Mouse (Mus musculus): Measurements from ENCODE around the gene Tbc1d19.

The Tbc1d19 gene

GRCm38 (mm10) chr5:53809115-53809991 lies at the start of gene Tbc1d19:
Gene Tbc1d19, plus strand, starts transcription at chr5:53809606.
- peak; percentile 98 for DNase-seq

- DNase-seq: no peak
Measured at GRCm38 (mm10) chr5:53759912-53760311, 49.5 kb upstream of the Tbc1d19 start.

- no peak for DNase-seq
Measured at GRCm38 (mm10) chr5:53760914-53761313, 48.5 kb upstream of the Tbc1d19 start.

DNA sequence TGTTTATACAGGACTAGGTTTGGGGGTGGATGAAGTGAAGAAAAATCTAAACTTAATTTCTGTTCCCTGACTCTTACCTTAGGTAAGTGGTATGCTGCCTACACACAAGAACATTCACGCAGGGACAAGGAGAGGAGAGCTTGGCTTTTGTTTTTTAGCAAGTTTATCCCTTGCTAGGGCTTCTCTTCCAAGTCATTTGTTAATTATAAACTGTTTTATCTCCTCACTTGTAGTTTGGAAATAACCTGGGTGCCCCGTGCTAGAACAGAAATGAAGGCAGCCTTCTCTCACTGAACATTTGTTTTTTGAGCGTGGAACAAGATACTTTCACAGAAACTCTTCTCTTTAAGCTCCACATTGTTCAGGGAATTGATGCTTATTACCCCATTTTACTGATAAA lies 48.1 kb upstream of the Tbc1d19 start:
- DNase-seq: no peak

- peak; percentile 87 for DNase-seq
Measured at GRCm38 (mm10) chr5:53784818-53785520, 24.4 kb upstream of the Tbc1d19 start.

DNA sequence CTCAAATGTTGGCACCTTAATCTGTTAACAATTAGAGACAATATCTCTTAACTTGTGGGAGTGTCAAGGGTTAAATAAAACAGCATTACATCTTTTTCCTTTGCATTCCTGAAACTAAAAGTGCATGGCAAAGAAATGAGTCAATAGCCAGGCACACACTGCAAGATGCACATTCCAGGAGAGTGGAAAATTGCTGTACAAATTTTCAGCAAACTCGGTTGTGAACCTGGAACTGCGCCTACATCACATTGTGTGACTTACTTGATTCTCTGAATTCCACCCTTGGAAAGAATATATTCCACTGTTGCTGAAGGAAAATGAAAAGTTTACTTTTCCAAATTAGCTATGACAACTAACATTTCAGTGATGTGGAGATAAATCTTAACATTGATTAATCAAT lies 8.0 kb upstream of the Tbc1d19 start:
- no peak for DNase-seq

DNA sequence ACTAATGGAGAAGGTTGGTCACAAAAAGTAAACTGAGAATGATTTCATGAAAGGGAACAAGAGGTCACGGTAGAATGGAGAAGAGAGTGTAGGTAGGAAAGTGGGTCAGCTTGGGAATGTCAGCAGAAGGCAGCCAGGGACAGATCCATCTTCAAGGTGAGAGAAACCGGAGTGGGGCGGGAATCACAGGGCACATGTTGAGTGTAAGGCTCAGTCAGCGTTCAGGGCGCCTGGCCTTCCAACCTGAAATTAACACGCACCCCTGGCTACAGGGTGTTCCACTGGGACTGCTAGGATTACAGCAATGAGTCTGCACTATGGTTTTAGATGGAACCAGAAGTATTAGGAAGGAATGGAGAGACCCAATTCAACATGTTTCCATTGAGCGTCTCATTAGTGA lies 10.3 kb downstream of the Tbc1d19 start:
- DNase-seq: no peak

DNA sequence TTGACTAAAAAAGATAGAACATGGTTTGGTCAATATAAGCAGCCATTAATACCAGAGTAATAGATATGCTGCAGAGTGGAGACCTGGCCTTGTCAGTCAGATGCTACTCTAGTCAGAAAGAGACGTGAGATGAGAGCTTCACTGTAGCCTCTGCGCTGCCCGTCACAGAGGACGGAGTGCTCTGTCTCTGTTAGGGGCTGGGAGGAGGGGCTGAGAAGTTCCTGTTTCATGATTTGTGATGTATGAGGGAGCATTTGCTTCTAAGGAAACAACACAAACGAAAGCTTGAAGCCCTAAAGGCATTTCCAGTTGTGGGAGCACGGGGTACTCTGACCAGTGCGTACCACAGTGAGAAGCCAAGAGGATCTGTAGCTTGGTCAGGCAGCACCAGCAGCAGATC lies 16.5 kb downstream of the Tbc1d19 start:
- DNase-seq: peak; percentile 43

DNA sequence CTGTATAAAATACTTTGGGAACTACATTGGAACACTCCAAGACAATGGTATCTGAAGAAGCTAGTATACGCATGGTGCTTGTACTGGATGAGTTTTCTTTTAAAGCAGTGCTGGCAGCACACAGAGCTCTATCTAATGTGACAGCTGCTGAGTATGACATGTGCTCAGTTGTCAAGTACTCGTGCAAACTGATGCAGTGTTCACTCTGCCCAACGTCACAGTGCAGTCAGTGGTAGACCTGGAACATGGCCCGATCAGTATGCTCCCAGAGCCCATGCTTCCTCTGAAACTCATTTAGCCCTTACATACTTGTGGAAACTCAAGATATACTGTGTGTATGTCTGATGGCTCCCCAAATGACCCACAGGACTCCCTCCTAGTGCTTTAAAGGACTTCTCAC lies 25.1 kb downstream of the Tbc1d19 start:
- DNase-seq: peak; percentile 58

GRCm38 (mm10) chr5:53841256-53841655 lies 31.9 kb downstream of the Tbc1d19 start:
- DNase-seq: peak; percentile 61

- peak; percentile 64 for DNase-seq
Measured at GRCm38 (mm10) chr5:53848294-53848942, 39.0 kb downstream of the Tbc1d19 start.

GRCm38 (mm10) chr5:53852574-53852973 lies 43.2 kb downstream of the Tbc1d19 start:
- no peak for DNase-seq

GRCm38 (mm10) chr5:53854561-53854960 lies 45.2 kb downstream of the Tbc1d19 start:
- peak; percentile 24 for DNase-seq

DNA sequence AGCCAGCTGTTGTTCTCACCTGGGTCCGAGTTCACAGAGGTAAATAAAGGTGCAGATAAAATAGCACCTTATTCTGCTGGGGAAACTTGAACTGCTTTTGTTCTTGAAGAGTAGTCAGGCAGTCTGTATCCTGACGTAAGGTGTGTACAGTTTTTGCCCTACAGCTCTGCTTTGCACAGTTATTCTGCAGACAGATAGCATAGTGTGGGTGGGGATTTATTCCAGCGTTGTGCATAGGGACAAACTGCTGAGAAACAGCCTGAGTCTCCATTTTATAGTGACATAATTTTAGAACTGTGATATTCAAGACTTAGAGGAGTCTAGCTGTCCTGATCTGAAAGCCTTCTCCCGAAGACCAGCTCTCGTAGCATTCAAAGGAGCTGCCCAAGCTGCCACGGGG lies 46.6 kb downstream of the Tbc1d19 start:
- peak; percentile 74 for DNase-seq

DNA sequence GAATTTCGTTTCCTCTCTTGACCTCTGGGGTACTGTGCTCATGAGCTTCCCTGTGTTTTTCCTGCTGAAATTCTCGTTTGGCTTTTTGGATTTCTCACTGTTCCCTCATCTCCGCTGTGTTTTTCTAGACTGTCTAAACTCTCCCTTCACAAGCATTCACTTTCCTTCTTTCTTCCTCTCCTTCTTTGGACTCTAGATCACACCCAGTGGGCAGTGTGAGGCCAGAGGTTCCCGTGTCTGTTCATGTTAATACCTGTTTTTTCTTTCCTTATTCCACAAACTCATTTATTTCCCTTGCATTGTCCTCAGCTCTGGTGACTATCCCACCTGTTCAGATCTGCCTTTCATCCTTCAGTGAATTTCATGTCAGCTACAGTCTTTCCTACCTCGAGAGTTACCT lies 55.7 kb downstream of the Tbc1d19 start:
- peak; percentile 83 for DNase-seq

DNA sequence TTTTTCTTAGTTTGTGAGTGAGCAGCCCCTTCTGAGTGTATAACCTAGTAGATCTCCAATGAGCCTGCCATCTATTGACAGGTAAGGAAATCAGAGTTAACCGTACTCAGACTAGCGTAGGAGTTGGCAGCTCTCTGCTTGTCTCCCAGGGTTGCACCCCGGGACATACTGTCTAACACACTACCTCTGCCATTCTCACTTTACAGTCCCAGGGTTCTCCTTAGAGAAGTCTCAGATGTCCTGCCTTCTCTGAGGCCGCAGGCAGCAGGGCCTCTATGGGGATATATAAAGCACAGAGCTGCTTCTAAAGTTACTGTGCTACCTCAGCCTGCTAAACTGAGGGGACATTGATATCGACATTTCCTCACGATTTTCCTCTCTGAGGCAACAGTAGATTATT lies 56.6 kb downstream of the Tbc1d19 start:
- peak; percentile 34 for DNase-seq

GRCm38 (mm10) chr5:53871665-53872312 lies 62.4 kb downstream of the Tbc1d19 start:
- peak; percentile 89 for DNase-seq

DNA sequence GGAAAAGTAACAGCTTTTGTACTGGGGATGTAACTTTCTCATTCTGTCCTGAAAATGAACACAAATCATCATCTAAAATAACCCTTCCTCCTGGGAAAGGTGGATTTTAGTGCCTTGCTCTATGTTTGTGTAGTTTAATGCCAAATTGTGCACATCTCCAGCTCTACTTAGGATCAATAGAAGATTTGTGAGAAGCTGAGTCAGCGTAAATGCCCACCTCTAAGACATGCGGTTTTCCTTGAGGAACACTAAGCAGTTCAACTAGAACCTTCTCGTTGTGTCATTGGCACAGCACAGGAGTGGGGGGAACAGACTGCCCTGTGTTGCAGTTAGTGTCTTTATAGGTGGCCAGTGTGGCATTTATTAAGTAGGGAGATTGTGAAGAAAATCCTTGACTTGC lies 65.6 kb downstream of the Tbc1d19 start:
- DNase-seq: peak; percentile 56

DNA sequence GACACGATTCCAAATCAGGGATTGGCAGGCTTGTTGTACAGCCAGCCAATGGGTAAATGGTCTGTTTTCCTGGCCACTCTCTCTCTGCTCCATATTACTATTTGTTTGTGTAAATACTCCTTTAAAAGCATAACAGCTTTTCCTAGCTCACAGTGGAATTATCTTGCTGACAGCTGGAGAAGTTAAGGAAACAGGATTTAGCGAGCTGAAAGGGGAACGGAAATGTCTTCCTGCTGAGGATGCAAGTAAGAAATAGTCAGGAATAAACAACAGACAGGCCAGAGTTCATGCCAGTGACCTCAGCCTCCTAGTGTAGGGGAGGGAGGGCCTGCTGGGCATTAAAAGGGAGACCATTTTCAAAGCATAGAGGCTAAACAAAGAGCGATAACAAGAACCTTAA lies 71.3 kb downstream of the Tbc1d19 start:
- peak; percentile 92 for DNase-seq

DNA sequence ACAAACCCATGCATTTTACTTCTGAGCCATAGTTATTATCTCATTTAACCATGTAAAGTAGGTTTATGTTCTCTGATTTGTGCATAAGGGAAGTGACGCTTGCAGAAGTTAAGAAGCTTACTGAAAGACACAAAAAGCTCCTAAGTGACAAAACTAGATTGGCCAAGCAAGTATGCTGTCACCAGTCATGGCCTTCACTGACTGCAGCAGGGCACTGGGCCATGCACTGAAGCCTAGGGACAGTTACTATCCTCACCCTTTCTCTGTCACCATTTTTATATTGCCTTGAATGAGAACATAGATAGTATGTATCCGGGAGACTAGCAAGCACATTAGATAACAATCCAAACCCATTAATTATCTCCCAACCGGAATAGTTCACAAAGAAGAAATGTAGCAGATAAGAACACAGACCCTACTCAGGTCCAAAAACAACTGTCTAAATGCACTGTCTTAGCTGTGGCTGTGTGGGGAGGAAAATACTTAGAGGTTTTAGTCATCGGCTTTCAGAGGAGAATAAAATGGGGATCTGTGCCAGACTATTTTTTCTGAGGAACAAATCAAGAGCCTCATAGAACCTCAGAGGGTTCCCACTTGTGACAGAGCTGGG lies 72.1 kb downstream of the Tbc1d19 start:
- DNase-seq: peak; percentile 87

GRCm38 (mm10) chr5:53901406-53901805 lies 92.0 kb downstream of the Tbc1d19 start:
- no peak for DNase-seq

DNA sequence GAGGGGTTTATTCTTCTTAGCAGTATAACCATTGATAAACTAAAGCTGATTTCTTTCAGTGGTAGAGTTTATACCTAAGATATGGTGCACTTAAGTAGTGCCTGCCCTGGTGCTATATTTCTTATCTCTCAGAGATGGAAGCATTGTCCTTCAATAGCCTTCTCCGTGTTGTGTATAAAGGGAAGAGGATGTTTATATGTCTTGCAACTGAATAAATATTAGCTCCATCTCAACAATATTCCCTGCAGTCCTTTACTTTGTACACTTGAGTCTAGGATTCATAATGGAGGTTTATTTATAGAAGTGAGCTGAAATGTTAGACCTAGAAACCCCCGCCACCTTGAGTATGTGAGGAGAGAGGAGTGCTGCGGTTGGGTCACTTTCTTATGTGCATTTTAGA lies 93.4 kb downstream of the Tbc1d19 start:
- DNase-seq: no peak

DNA sequence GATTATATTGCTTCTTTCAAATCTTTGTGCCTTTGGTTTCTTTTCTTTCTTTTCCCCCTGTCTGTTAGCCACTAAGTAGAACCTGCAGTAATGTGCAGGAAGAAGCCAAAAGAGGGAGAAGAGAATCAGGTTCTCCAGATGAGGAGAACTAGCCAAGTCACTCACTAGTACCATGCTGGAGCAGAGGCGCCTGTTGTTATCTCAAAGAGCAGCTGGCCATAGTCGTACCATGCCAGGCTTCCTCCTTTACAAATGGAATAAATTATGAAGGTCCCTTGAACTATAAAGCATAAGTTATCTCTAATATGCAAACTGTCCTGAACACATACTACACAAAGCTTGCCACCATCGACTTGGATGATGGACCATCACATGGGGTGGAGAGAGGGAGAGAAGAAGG lies 99.8 kb downstream of the Tbc1d19 start:
- DNase-seq: no peak
